Mouse (Mus musculus): ENCODE results near the gene Pola2.

Pola2 gene

GRCm38 (mm10) chr19:5894002-5894678 lies 69.9 kb downstream of the Pola2 start, which contains the start of gene Tigd3:
Gene Tigd3, minus strand, starts transcription at chr19:5894149.
- in situ Hi-C loops (cut with MboI, MseI): no loop called here

- in situ Hi-C loops (cut with MboI, MseI): no loop called here
These were observed 70.6 kb downstream of the Pola2 start for GRCm38 (mm10) chr19:5893282-5894001.

- in situ Hi-C loops (cut with MboI, MseI): no loop called here
These were observed 71.3 kb downstream of the Pola2 start for GRCm38 (mm10) chr19:5892735-5893134.

- in situ Hi-C loops (cut with MboI, MseI): no loop called here
These were observed 71.7 kb downstream of the Pola2 start for GRCm38 (mm10) chr19:5892262-5892661.

- in situ Hi-C loops (cut with MboI, MseI): no loop called here
These were observed 72.3 kb downstream of the Pola2 start for GRCm38 (mm10) chr19:5891521-5892258.
